Mouse (Mus musculus): Measurements from ENCODE around the gene Tox2. TPM values are rescaled to one million over a fixed set of nuclear protein-coding genes. Genes with fewer than 3 reads are reported as not detected.

The Tox2 gene
- polyA plus RNA-seq, 1 experiment: 18.4 TPM

DNA sequence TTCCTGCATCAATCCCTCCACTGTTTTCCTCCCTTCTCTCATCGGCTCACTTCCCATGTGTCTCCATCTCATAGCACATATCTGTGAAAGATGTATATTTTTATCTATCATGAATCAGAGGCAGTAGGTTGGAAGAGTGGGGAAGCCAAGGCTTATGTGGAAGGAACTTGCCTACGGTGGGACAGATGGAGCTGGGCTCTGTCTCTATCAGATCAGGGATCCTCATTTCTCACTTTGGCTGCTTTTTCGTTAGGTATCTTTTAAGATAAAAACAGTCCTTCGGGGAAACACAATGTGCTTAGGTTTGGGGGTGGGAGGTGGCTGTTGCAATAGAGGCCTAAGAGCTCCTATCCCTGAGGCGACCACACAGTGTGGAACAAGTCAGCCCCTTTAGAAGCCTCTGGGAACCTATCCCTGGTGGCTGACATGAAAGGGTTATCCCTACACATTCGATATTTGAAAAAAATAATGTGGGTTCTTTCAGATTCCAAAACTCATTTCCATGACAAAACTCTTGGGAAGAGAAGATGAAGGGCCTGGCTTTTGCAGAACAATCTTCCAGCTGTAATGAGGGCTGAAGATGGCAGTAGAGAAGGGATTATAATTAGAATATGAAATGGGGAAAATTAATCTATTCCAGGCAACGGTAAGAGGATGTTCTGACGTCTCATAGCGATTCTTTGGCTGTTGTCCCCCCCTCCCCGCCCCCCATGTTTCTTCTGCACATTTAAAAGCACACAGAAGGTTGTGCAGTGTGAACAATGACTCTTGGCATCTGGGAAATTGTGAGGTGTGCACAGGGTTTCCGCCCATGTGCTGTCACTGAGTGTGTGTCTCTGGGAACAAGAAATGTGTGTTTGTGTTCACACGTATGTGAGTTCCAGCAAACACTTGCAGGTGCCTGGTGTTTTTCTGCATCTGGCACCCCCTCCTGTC lies 41.3 kb downstream of the Tox2 start:
- no peak overlapping the region for H3K4me3 ChIP-seq (ENCODE audit: control insufficient read depth, insufficient read depth, low read length)
- H3K36me3 ChIP-seq (ENCODE audit: control insufficient read depth, insufficient read depth, low read length): no peaks in the 10 kb centered on the region
- no peak for DNase-seq
- WGBS: 89% methylated on average over 12 of the region's 12 CpGs
- H3K4me1 ChIP-seq (replicated peaks; ENCODE audit: control insufficient read depth, insufficient read depth, low read length): peaks cover 5% of the 10 kb centered on the region
- no peak for TF ChIP-seq POLR2A (IDR thresholded peaks at IDR 0.05; ENCODE audit: control insufficient read depth, extremely low read depth, insufficient read depth, low read length, poor library complexity)
- no peak for TF ChIP-seq CTCF (IDR thresholded peaks at IDR 0.05; ENCODE audit: borderline replicate concordance, control insufficient read depth, extremely low read depth, insufficient read depth, low read length, poor library complexity)
- no peak overlapping the region for H3K27ac ChIP-seq (ENCODE audit: control insufficient read depth, insufficient read depth, low read length)
- no peaks in the 10 kb centered on the region for H3K27me3 ChIP-seq (ENCODE audit: control insufficient read depth, insufficient read depth, low read length)

DNA sequence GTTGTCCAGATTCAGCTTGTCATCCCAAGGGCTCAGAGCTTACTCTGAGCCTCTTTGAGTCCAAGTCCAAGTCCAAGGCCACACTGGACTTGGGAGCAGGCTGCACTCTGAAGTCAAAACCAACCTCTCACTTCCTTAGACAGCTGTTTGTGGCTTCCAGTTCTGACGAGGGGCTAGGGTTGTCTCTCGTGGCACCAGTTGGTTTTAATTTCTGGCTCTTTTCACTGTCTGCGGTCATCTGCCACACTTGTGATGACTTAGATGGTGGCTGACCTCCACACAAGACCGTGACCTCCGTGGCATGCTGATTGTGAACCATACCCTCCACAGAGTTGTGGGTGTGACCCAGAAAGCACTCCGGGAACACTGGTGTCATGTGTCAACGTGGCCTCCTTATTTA lies 46.0 kb downstream of the Tox2 start:
- DNase-seq: no peak
- no peaks in the 10 kb centered on the region for H3K27me3 ChIP-seq (ENCODE audit: control insufficient read depth, insufficient read depth, low read length)
- no peak overlapping the region for H3K27ac ChIP-seq (ENCODE audit: control insufficient read depth, insufficient read depth, low read length)
- H3K4me3 ChIP-seq (ENCODE audit: control insufficient read depth, insufficient read depth, low read length): no peak overlapping the region
- TF ChIP-seq POLR2A (IDR thresholded peaks at IDR 0.05; ENCODE audit: control insufficient read depth, extremely low read depth, insufficient read depth, low read length, poor library complexity) (no peak), CTCF (IDR thresholded peaks at IDR 0.05; ENCODE audit: borderline replicate concordance, control insufficient read depth, extremely low read depth, insufficient read depth, low read length, poor library complexity) (no peak)
- no peaks in the 10 kb centered on the region for H3K36me3 ChIP-seq (ENCODE audit: control insufficient read depth, insufficient read depth, low read length)
- 49% methylated on average over 7 of the region's 7 CpGs for WGBS
- H3K4me1 ChIP-seq (replicated peaks; ENCODE audit: control insufficient read depth, insufficient read depth, low read length): peaks cover 16% of the 10 kb centered on the region

DNA sequence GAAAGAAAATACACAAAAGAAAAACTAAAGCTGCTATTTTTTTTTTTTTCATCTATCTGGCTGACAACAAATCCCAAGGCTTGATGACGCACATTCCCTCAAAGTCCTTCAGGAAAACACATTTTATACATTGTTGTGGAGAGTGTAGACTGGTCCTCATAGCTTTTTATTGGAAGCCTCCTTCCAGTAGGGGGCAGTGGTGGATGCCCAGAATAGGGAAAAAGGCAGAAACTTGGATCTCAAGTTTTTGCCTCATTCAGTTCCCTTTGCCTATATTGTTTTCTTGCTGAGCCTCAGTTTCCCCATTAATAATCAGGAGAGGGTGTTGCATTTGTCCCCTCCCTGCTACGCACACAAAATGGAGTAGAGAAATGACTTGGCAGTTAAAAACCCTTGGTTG lies 49.7 kb downstream of the Tox2 start:
- DNase-seq: no peak
- Histone ChIP-seq H3K27me3 (ENCODE audit: control insufficient read depth, insufficient read depth, low read length) (no peaks in the 10 kb centered on the region), H3K27ac (ENCODE audit: control insufficient read depth, insufficient read depth, low read length) (no peak overlapping the region), H3K4me3 (ENCODE audit: control insufficient read depth, insufficient read depth, low read length) (no peak overlapping the region), H3K36me3 (ENCODE audit: control insufficient read depth, insufficient read depth, low read length) (no peaks in the 10 kb centered on the region), H3K4me1 (replicated peaks; ENCODE audit: control insufficient read depth, insufficient read depth, low read length) (peaks cover 21% of the 10 kb centered on the region)
- TF ChIP-seq POLR2A (IDR thresholded peaks at IDR 0.05; ENCODE audit: control insufficient read depth, extremely low read depth, insufficient read depth, low read length, poor library complexity) (no peak), CTCF (IDR thresholded peaks at IDR 0.05; ENCODE audit: borderline replicate concordance, control insufficient read depth, extremely low read depth, insufficient read depth, low read length, poor library complexity) (no peak)
- 77% methylated on average over 2 of the region's 2 CpGs for WGBS

DNA sequence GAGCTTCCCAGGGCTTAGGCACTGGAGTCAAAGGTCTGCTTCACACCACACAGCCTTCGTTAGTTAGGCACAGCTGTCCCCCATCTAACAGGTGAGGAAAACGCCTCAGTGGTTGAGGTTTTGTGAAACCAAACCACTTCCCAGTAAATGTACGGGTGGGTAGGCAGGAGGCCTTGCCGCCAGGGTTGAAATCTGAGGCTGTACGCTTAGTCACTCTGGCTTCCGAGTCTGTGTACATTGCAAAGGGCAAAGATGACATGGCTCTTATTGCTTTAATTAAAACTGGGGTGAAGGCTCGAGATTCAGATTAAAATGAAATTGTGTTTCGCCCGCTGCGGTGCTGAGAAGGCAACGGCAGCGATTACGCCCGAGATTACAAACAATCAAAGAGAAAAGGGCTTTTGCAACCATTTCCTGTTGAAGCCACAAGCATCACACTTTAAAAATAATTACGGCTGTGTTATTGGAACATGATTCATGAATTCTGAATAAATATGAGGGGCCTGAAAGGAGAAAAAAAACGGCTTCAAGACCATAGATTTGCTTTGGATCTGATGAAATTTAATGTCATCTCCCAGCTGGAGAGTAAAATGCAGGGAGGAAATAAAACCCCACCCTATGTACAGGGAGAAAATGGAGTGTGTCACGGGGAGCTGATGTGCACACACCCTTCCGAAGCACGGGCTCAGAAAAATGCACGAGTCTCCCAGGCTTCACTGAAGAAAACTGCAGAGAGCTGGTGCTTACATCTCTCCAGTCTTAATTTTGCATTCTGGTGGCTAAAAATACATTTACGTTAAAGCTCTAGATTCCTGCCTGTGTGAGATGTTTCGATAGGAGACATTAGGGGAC lies 50.5 kb downstream of the Tox2 start:
- peak; percentile 63 for DNase-seq
- no peak overlapping the region for H3K27ac ChIP-seq (ENCODE audit: control insufficient read depth, insufficient read depth, low read length)
- peaks cover 21% of the 10 kb centered on the region for H3K4me1 ChIP-seq (replicated peaks; ENCODE audit: control insufficient read depth, insufficient read depth, low read length)
- no peak overlapping the region for H3K4me3 ChIP-seq (ENCODE audit: control insufficient read depth, insufficient read depth, low read length)
- TF ChIP-seq CTCF (IDR thresholded peaks at IDR 0.05; ENCODE audit: borderline replicate concordance, control insufficient read depth, extremely low read depth, insufficient read depth, low read length, poor library complexity): no peak
- no peak for TF ChIP-seq POLR2A (IDR thresholded peaks at IDR 0.05; ENCODE audit: control insufficient read depth, extremely low read depth, insufficient read depth, low read length, poor library complexity)
- H3K27me3 ChIP-seq (ENCODE audit: control insufficient read depth, insufficient read depth, low read length): no peaks in the 10 kb centered on the region
- 3% methylated on average over 22 of the region's 22 CpGs for WGBS
- H3K36me3 ChIP-seq (ENCODE audit: control insufficient read depth, insufficient read depth, low read length): no peaks in the 10 kb centered on the region

DNA sequence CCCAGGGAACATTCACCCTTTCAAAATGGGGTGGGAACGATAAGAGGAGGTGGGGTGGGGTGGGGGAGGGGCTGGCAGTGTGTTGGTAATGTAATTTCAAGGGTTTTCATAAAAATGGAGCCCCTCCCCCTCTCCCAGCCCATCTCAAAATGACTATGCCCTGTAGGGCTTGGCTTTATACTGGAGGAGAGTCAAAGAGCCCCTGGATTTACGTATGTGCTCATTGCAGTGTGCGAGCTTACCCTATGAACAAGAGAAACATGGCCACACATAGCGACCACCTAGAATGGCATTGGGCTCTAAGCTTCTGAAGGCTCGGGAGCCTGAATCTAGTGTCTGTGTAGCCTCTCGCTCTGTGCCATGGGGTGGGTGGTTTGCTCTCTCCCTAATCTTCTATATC lies 51.3 kb downstream of the Tox2 start:
- Histone ChIP-seq H3K27me3 (ENCODE audit: control insufficient read depth, insufficient read depth, low read length) (no peaks in the 10 kb centered on the region), H3K4me3 (ENCODE audit: control insufficient read depth, insufficient read depth, low read length) (no peak overlapping the region), H3K36me3 (ENCODE audit: control insufficient read depth, insufficient read depth, low read length) (no peaks in the 10 kb centered on the region), H3K27ac (ENCODE audit: control insufficient read depth, insufficient read depth, low read length) (no peak overlapping the region), H3K4me1 (replicated peaks; ENCODE audit: control insufficient read depth, insufficient read depth, low read length) (peaks cover 17% of the 10 kb centered on the region)
- WGBS: 81% methylated on average over 6 of the region's 6 CpGs
- no peak for DNase-seq
- TF ChIP-seq CTCF (IDR thresholded peaks at IDR 0.05; ENCODE audit: borderline replicate concordance, control insufficient read depth, extremely low read depth, insufficient read depth, low read length, poor library complexity) (no peak), POLR2A (IDR thresholded peaks at IDR 0.05; ENCODE audit: control insufficient read depth, extremely low read depth, insufficient read depth, low read length, poor library complexity) (no peak)

DNA sequence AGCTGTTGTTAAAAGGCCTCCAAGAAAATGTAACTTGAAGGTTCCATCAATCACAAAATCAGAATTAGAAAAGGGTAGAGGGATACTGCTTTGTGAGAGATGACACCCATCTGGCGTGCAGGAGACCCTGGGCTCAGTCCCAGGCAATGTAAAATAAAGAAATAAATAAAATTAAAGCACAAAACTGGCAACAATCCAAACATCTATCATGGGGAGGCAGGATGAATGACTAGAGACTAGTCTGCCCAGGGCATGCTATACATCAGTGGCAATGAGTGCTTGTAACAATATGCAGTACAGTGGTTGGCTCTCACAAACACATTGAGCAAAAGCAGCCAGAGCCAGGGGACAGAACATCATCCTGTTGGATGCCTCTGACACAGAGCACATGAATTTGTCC lies 53.8 kb downstream of the Tox2 start:
- Histone ChIP-seq H3K36me3 (ENCODE audit: control insufficient read depth, insufficient read depth, low read length) (no peaks in the 10 kb centered on the region), H3K27me3 (ENCODE audit: control insufficient read depth, insufficient read depth, low read length) (no peaks in the 10 kb centered on the region), H3K4me3 (ENCODE audit: control insufficient read depth, insufficient read depth, low read length) (no peak overlapping the region), H3K27ac (ENCODE audit: control insufficient read depth, insufficient read depth, low read length) (no peak overlapping the region), H3K4me1 (replicated peaks; ENCODE audit: control insufficient read depth, insufficient read depth, low read length) (peaks cover 17% of the 10 kb centered on the region)
- 92% methylated on average over 1 of the region's 1 CpGs for WGBS
- DNase-seq: no peak
- TF ChIP-seq POLR2A (IDR thresholded peaks at IDR 0.05; ENCODE audit: control insufficient read depth, extremely low read depth, insufficient read depth, low read length, poor library complexity): no peak
- no peak for TF ChIP-seq CTCF (IDR thresholded peaks at IDR 0.05; ENCODE audit: borderline replicate concordance, control insufficient read depth, extremely low read depth, insufficient read depth, low read length, poor library complexity)

Measured in thymus, adult 2 months (tissue).